Mouse (Mus musculus) erythroblast, adult 5-6 weeks (primary cell): ENCODE measurements around the gene Coq10a. TPM values are rescaled to one million over a fixed set of nuclear protein-coding genes. Genes with fewer than 3 reads are reported as not detected.

Experiments used
- ATAC-seq: replicated peaks from 2 replicates; pipeline ENCODE4 v1.8.0; 2016; ENCODE audit warnings: moderate number of reproducible peaks, mild to moderate bottlenecking, moderate TSS enrichment, inconsistent platforms; ENCODE audit not compliant: poor library complexity, low FRiP score, severe bottlenecking
- total RNA-seq, 2 experiments: library from RNA; stranded (forward) in 1 of 2; stranded (reverse) in 1 of 2; fragments of 150-400 nt in 1 of 2; fragments of 200-764, 138-1000 nt in 1 of 2; gene quantifications; 2 replicates each; pipeline versions ENCODE4 v1.2.3 to v1.2.4; 2015 to 2017; ENCODE audit warnings: low replicate concordance in 2 of 2

The Coq10a gene
- total RNA-seq, 2 experiments from 2014 or later: 1.9 to 3.2 TPM

DNA sequence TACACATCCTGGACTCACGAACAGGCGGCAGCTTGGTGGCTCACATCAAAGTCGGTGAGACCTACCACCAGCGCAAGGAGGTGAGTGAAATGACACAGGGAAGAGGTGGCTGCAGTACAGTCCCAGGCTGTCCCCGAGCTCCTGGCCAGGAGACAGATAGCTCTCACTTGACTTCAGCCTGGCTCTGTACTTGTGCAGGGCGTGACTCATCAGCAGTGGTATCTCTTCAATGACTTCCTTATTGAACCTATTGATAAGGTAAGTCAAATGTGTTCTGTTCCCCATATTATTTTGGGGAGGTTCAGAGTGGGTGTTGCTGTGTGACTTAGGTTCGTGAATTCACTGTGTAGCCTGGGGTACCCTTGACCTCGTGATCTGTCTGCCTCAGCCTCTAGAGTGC is 53.2 kb downstream of the Coq10a start:
- 0 out of 2 replicates have a peak, but pooled peaks have one; percentile 14 for ATAC-seq

Other genes with a start within 250 kb of the Coq10a start
- 1.9 and 5.0 TPM in 2 replicates for gene Rbms2, start 188.7 kb downstream of the Coq10a start, total RNA-seq (2015; ENCODE audit: low replicate concordance)
- 0.51 and 6.8 TPM in 2 replicates for gene Rbms2, start 188.7 kb downstream of the Coq10a start, total RNA-seq (2017; ENCODE audit: low replicate concordance)
- 3.8 TPM in 2 replicates for gene Gls2, start 174.5 kb downstream of the Coq10a start, total RNA-seq (2015; ENCODE audit: low replicate concordance)
- 0.60 and 0.84 TPM in 2 replicates for gene Gls2, start 174.5 kb downstream of the Coq10a start, total RNA-seq (2017; ENCODE audit: low replicate concordance)
- gene Spryd4, start 157.2 kb downstream of the Coq10a start, total RNA-seq (2015; ENCODE audit: low replicate concordance): 6.3 and 6.7 TPM in 2 replicates
- gene Spryd4, start 157.2 kb downstream of the Coq10a start, total RNA-seq (2017; ENCODE audit: low replicate concordance): 1.4 and 3.1 TPM in 2 replicates
- not detected in 2 replicates for gene Mip, start 143.2 kb downstream of the Coq10a start, total RNA-seq (2015; ENCODE audit: low replicate concordance)
- gene Mip, start 143.2 kb downstream of the Coq10a start, total RNA-seq (2017; ENCODE audit: low replicate concordance): 0.84 and 0.85 TPM in 2 replicates
- 4.0 and 6.3 TPM in 2 replicates for gene Timeless, start 136.9 kb downstream of the Coq10a start, total RNA-seq (2015; ENCODE audit: low replicate concordance)
- 39.4 and 44.5 TPM in 2 replicates for gene Timeless, start 136.9 kb downstream of the Coq10a start, total RNA-seq (2017; ENCODE audit: low replicate concordance)
- 1.7 TPM in 1 of 2 replicates, not detected in the other for gene Apon, start 114.9 kb downstream of the Coq10a start, total RNA-seq (2015; ENCODE audit: low replicate concordance)
- 1.5 TPM in 1 of 2 replicates, not detected in the other for gene Apon, start 114.9 kb downstream of the Coq10a start, total RNA-seq (2017; ENCODE audit: low replicate concordance)
- gene Apof, start 100.3 kb downstream of the Coq10a start, total RNA-seq (2015; ENCODE audit: low replicate concordance): not detected in 2 replicates
- not detected in 2 replicates for gene Apof, start 100.3 kb downstream of the Coq10a start, total RNA-seq (2017; ENCODE audit: low replicate concordance)
- 14.8 and 25.1 TPM in 2 replicates for gene Stat2, start 98.4 kb downstream of the Coq10a start, total RNA-seq (2015; ENCODE audit: low replicate concordance)
- 16.0 and 25.2 TPM in 2 replicates for gene Stat2, start 98.4 kb downstream of the Coq10a start, total RNA-seq (2017; ENCODE audit: low replicate concordance)
- gene Il23a, start 70.2 kb downstream of the Coq10a start, total RNA-seq (2015; ENCODE audit: low replicate concordance): not detected in 2 replicates
- not detected in 2 replicates for gene Il23a, start 70.2 kb downstream of the Coq10a start, total RNA-seq (2017; ENCODE audit: low replicate concordance)
- gene Pan2, start 65.7 kb downstream of the Coq10a start, total RNA-seq (2015; ENCODE audit: low replicate concordance): 7.9 and 8.8 TPM in 2 replicates
- gene Pan2, start 65.7 kb downstream of the Coq10a start, total RNA-seq (2017; ENCODE audit: low replicate concordance): 7.5 and 8.9 TPM in 2 replicates
- 30.7 and 48.6 TPM in 2 replicates for gene Cnpy2, start 46.5 kb downstream of the Coq10a start, total RNA-seq (2015; ENCODE audit: low replicate concordance)
- gene Cnpy2, start 46.5 kb downstream of the Coq10a start, total RNA-seq (2017; ENCODE audit: low replicate concordance): 15.5 and 38.3 TPM in 2 replicates
- 60.5 and 67.5 TPM in 2 replicates for gene Cs, start 31.3 kb downstream of the Coq10a start, total RNA-seq (2015; ENCODE audit: low replicate concordance)
- 26.2 and 30.6 TPM in 2 replicates for gene Cs, start 31.3 kb downstream of the Coq10a start, total RNA-seq (2017; ENCODE audit: low replicate concordance)
- 7.7 and 30.0 TPM in 2 replicates for gene Ankrd52, start 8.1 kb upstream of the Coq10a start, total RNA-seq (2015; ENCODE audit: low replicate concordance)
- gene Ankrd52, start 8.1 kb upstream of the Coq10a start, total RNA-seq (2017; ENCODE audit: low replicate concordance): 2.9 and 3.5 TPM in 2 replicates
- not detected in 2 replicates for gene Slc39a5, start 32.2 kb upstream of the Coq10a start, total RNA-seq (2015; ENCODE audit: low replicate concordance)
- not detected in 2 replicates for gene Slc39a5, start 32.2 kb upstream of the Coq10a start, total RNA-seq (2017; ENCODE audit: low replicate concordance)
- gene Nabp2, start 42.5 kb upstream of the Coq10a start, total RNA-seq (2015; ENCODE audit: low replicate concordance): 11.1 and 20.1 TPM in 2 replicates
- gene Nabp2, start 42.5 kb upstream of the Coq10a start, total RNA-seq (2017; ENCODE audit: low replicate concordance): 7.4 and 15.2 TPM in 2 replicates
- 2.9 and 4.6 TPM in 2 replicates for gene Rnf41, start 42.7 kb upstream of the Coq10a start, total RNA-seq (2015; ENCODE audit: low replicate concordance)
- gene Rnf41, start 42.7 kb upstream of the Coq10a start, total RNA-seq (2017; ENCODE audit: low replicate concordance): 2.9 and 3.3 TPM in 2 replicates
- 22.1 and 31.6 TPM in 2 replicates for gene Smarcc2, start 90.3 kb upstream of the Coq10a start, total RNA-seq (2015; ENCODE audit: low replicate concordance)
- gene Smarcc2, start 90.3 kb upstream of the Coq10a start, total RNA-seq (2017; ENCODE audit: low replicate concordance): 29.0 and 34.7 TPM in 2 replicates
- gene Myl6, start 125.1 kb upstream of the Coq10a start, total RNA-seq (2015; ENCODE audit: low replicate concordance): 410 and 475 TPM in 2 replicates
- gene Myl6, start 125.1 kb upstream of the Coq10a start, total RNA-seq (2017; ENCODE audit: low replicate concordance): 558 TPM in 2 replicates
- gene Myl6b, start 129.7 kb upstream of the Coq10a start, total RNA-seq (2015; ENCODE audit: low replicate concordance): 5.4 TPM in 1 of 2 replicates, not detected in the other
- 0.85 TPM in 1 of 2 replicates, not detected in the other for gene Myl6b, start 129.7 kb upstream of the Coq10a start, total RNA-seq (2017; ENCODE audit: low replicate concordance)
- 15.2 and 16.9 TPM in 2 replicates for gene Esyt1, start 156.9 kb upstream of the Coq10a start, total RNA-seq (2015; ENCODE audit: low replicate concordance)
- 24.8 and 27.9 TPM in 2 replicates for gene Esyt1, start 156.9 kb upstream of the Coq10a start, total RNA-seq (2017; ENCODE audit: low replicate concordance)
- 0.19 and 0.63 TPM in 2 replicates for gene Zc3h10, start 178.8 kb upstream of the Coq10a start, total RNA-seq (2015; ENCODE audit: low replicate concordance)
- gene Zc3h10, start 178.8 kb upstream of the Coq10a start, total RNA-seq (2017; ENCODE audit: low replicate concordance): 2.8 and 3.2 TPM in 2 replicates
- 936 and 1,095 TPM in 2 replicates for gene Rpl41, start 180.3 kb upstream of the Coq10a start, total RNA-seq (2015; ENCODE audit: low replicate concordance)
- gene Rpl41, start 180.3 kb upstream of the Coq10a start, total RNA-seq (2017; ENCODE audit: low replicate concordance): 729 and 801 TPM in 2 replicates
- 71.3 and 75.2 TPM in 2 replicates for gene Pa2g4, start 197.0 kb upstream of the Coq10a start, total RNA-seq (2015; ENCODE audit: low replicate concordance)
- gene Pa2g4, start 197.0 kb upstream of the Coq10a start, total RNA-seq (2017; ENCODE audit: low replicate concordance): 42.9 and 67.5 TPM in 2 replicates
- 0.63 TPM in 1 of 2 replicates, not detected in the other for gene Erbb3, start 220.7 kb upstream of the Coq10a start, total RNA-seq (2015; ENCODE audit: low replicate concordance)
- 0.09 TPM in 1 of 2 replicates, not detected in the other for gene Erbb3, start 220.7 kb upstream of the Coq10a start, total RNA-seq (2017; ENCODE audit: low replicate concordance)